Mouse (Mus musculus) neural tube, embryonic 13.5 days (tissue): Measurements from ENCODE around the gene Tbx5. TPM values are rescaled to one million over a fixed set of nuclear protein-coding genes. Genes with fewer than 3 reads are reported as not detected.

Experiments used
- ATAC-seq: fragments of 200-750 bp; cut with Nextera tagmentation; 2 replicates; pipeline ENCODE4 v1.8.0; 2017; ENCODE audit warnings: low read depth, mild to moderate bottlenecking, moderate TSS enrichment, moderate library complexity
- H3K27ac ChIP-seq: fragments of 300-500 bp; sonication (generic); replicated peaks from 2 replicates; pipeline ENCODE4 v1.5.1; 2015; ENCODE audit warnings: moderate library complexity, mild to moderate bottlenecking, inconsistent platforms
- H3K27me3 ChIP-seq: fragments of 300-500 bp; sonication (generic); 2 replicates; pipeline ENCODE4 v1.6.1; 2015; ENCODE audit warnings: mild to moderate bottlenecking, inconsistent platforms
- H3K36me3 ChIP-seq: fragments of 300-500 bp; sonication (generic); 2 replicates; pipeline ENCODE4 v1.6.1; 2015; ENCODE audit warnings: mild to moderate bottlenecking, inconsistent platforms
- H3K4me1 ChIP-seq: fragments of 300-500 bp; sonication (generic); replicated peaks from 2 replicates; pipeline ENCODE4 v1.6.1; 2015; ENCODE audit warnings: inconsistent platforms
- H3K4me2 ChIP-seq: fragments of 300-500 bp; sonication (generic); 2 replicates; pipeline ENCODE4 v1.6.1; 2015; ENCODE audit warnings: inconsistent platforms, mild to moderate bottlenecking, moderate library complexity
- H3K4me3 ChIP-seq: fragments of 300-500 bp; sonication (generic); 2 replicates; pipeline ENCODE4 v1.5.1; 2015; ENCODE audit warnings: mild to moderate bottlenecking, inconsistent platforms
- H3K9ac ChIP-seq: fragments of 300-500 bp; sonication (generic); 2 replicates; pipeline ENCODE4 v1.6.1; 2015; ENCODE audit warnings: moderate library complexity, mild to moderate bottlenecking, inconsistent platforms
- H3K9me3 ChIP-seq: fragments of 300-500 bp; sonication (generic); 2 replicates; pipeline ENCODE4 v1.6.1; 2016; ENCODE audit warnings: inconsistent platforms
- WGBS: fragments of 180-500 bp; shearing (Covaris S2); methylation state at CpG from one replicate; pipeline ENCODE4 v1.1.7; 2015; 5-methylcytosine and 5-hydroxymethylcytosine counted together
- polyA plus RNA-seq: library from polyadenylated mRNA; unstranded; fragments of >200 nt; fragmentation: Nextera tagmentation; extraction: Ambion mirVana; gene quantifications from 2 replicates; pipeline ENCODE4 v1.2.1, GENCODE M21; 2015

Gene Tbx5
- polyA plus RNA-seq, 1 experiment from 2014 or later = 0.15 TPM

DNA sequence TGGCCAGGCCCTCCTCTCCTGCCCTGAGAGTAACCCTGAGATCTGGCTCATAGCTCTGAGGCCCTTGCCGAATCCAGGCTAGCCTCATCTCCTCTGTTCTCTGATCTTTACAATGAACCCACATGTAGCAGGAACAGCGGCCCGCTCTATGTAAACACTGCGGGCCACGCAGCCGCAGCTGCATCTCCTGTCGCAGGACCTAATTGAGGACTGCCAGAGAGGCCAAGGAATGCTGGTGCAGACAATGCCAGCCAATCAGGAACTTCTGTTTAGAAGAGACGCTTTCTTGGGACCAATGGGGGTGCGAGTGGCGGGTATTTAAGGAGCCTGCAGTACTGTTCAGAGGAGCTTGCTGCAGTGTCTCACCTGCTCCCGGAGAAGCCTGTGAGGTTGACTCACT, 89.8 kb downstream of the Tbx5 start:
- Histone ChIP-seq H3K27ac (no peak overlapping the region), H3K4me1 (0 out of 2 replicates have a peak, but pooled peaks cover 4% of the 10 kb centered on the region), H3K36me3 (no peaks in the 10 kb centered on the region), H3K4me2 (no peak overlapping the region), H3K4me3 (no peak overlapping the region), H3K9ac (no peak overlapping the region), H3K27me3 (no peaks in the 10 kb centered on the region), H3K9me3 (peaks cover 2% of the 10 kb centered on the region; the same call in 1 of the 2 replicates)
- ATAC-seq = no peak
- WGBS = 40% methylated on average over 11 of the region's 11 CpGs

Other genes with a start within 250 kb of the Tbx5 start
- gene Tbx3, start 162.0 kb upstream of the Tbx5 start, polyA plus RNA-seq = 10.5 and 11.7 TPM in 2 replicates